Mouse (Mus musculus): ENCODE data around the gene Asic1. TPM values are rescaled to one million over a fixed set of nuclear protein-coding genes. Genes with fewer than 3 reads are reported as not detected.

Asic1 gene
- polyA plus RNA-seq, 1 experiment from 2014 or later, result 0.30 TPM

DNA sequence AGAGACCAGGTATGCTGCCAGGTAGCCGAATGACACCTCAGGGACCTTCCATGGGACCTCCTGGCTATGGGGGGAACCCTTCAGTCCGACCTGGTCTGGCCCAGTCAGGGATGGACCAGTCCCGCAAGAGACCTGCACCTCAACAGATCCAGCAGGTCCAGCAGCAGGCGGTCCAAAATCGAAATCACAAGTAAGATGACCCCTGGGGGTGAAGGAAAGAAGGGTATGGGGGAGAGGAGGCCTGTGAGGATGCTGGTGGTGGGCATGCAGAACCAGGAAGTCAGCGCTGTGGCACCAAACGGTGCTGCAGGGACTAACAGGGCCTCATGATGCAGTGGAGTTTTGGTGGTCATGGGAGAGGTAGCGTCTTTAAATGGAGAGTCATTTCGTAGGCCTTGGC, 32.9 kb downstream of the Asic1 start:
- H3K4me1 ChIP-seq (ENCODE audit: control insufficient read depth, low read depth, low read length), result peaks cover 31% of the 10 kb centered on the region
- H3K36me3 ChIP-seq (ENCODE audit: control insufficient read depth, insufficient read depth), result peaks cover 7% of the 10 kb centered on the region; the same call in 1 of the 2 replicates
- H3K27ac ChIP-seq (ENCODE audit: low read length), result peak overlapping the region; percentile 17; the same call in 1 of the 2 replicates
- peak overlapping the region; percentile 92; the same call in 1 of the 2 replicates for H3K4me3 ChIP-seq (ENCODE audit: low read depth, low read length)
- no peaks in the 10 kb centered on the region for H3K27me3 ChIP-seq (ENCODE audit: control insufficient read depth, insufficient read depth, low read depth, low read length)
- no peak for ATAC-seq (ENCODE audit: low read depth)
- H3K4me2 ChIP-seq (ENCODE audit: low read depth, low read length), result peak overlapping the region; percentile 67; the same call in 1 of the 2 replicates
- 74% methylated on average over 9 of the region's 9 CpGs for WGBS (ENCODE audit: insufficient replicate concordance)
- H3K9me3 ChIP-seq (replicated peaks; ENCODE audit: control insufficient read depth, low read length), result no peaks in the 10 kb centered on the region
- no peak overlapping the region for H3K9ac ChIP-seq (ENCODE audit: low read depth, low read length)

- Histone ChIP-seq H3K27me3 (ENCODE audit: control insufficient read depth, insufficient read depth, low read depth, low read length) (no peaks in the 10 kb centered on the region), H3K4me2 (ENCODE audit: low read depth, low read length) (no peak overlapping the region), H3K27ac (ENCODE audit: low read length) (no peak overlapping the region), H3K9me3 (replicated peaks; ENCODE audit: control insufficient read depth, low read length) (no peaks in the 10 kb centered on the region), H3K4me1 (ENCODE audit: control insufficient read depth, low read depth, low read length) (peaks cover 31% of the 10 kb centered on the region), H3K9ac (ENCODE audit: low read depth, low read length) (no peak overlapping the region), H3K36me3 (ENCODE audit: control insufficient read depth, insufficient read depth) (peaks cover 7% of the 10 kb centered on the region; the same call in 1 of the 2 replicates), H3K4me3 (ENCODE audit: low read depth, low read length) (no peak overlapping the region)
- ATAC-seq (ENCODE audit: low read depth), result no peak
- 78% methylated on average over 5 of the region's 5 CpGs for WGBS (ENCODE audit: insufficient replicate concordance)
Measured at GRCm38 (mm10) chr15:99703676-99704040, 33.5 kb downstream of the Asic1 start.

GRCm38 (mm10) chr15:99704041-99704681, 34.0 kb downstream of the Asic1 start:
- WGBS (ENCODE audit: insufficient replicate concordance), result 64% methylated on average over 23 of the region's 23 CpGs
- Histone ChIP-seq H3K27ac (ENCODE audit: low read length) (no peak overlapping the region), H3K4me2 (ENCODE audit: low read depth, low read length) (no peak overlapping the region), H3K9ac (ENCODE audit: low read depth, low read length) (no peak overlapping the region), H3K27me3 (ENCODE audit: control insufficient read depth, insufficient read depth, low read depth, low read length) (no peaks in the 10 kb centered on the region), H3K4me3 (ENCODE audit: low read depth, low read length) (no peak overlapping the region), H3K36me3 (ENCODE audit: control insufficient read depth, insufficient read depth) (peaks cover 7% of the 10 kb centered on the region; the same call in 1 of the 2 replicates), H3K4me1 (ENCODE audit: control insufficient read depth, low read depth, low read length) (peaks cover 31% of the 10 kb centered on the region), H3K9me3 (replicated peaks; ENCODE audit: control insufficient read depth, low read length) (no peaks in the 10 kb centered on the region)
- ATAC-seq (ENCODE audit: low read depth), result no peak

GRCm38 (mm10) chr15:99704881-99705280, 34.7 kb downstream of the Asic1 start:
- Histone ChIP-seq H3K27ac (ENCODE audit: low read length) (no peak overlapping the region), H3K4me1 (ENCODE audit: control insufficient read depth, low read depth, low read length) (peaks cover 31% of the 10 kb centered on the region), H3K4me2 (ENCODE audit: low read depth, low read length) (no peak overlapping the region), H3K36me3 (ENCODE audit: control insufficient read depth, insufficient read depth) (peaks cover 9% of the 10 kb centered on the region; the same call in 1 of the 2 replicates), H3K4me3 (ENCODE audit: low read depth, low read length) (no peak overlapping the region), H3K9ac (ENCODE audit: low read depth, low read length) (no peak overlapping the region), H3K9me3 (replicated peaks; ENCODE audit: control insufficient read depth, low read length) (no peaks in the 10 kb centered on the region), H3K27me3 (ENCODE audit: control insufficient read depth, insufficient read depth, low read depth, low read length) (no peaks in the 10 kb centered on the region)
- WGBS (ENCODE audit: insufficient replicate concordance), result 52% methylated on average over 7 of the region's 7 CpGs
- no peak for ATAC-seq (ENCODE audit: low read depth)

GRCm38 (mm10) chr15:99705440-99706048, 35.4 kb downstream of the Asic1 start, which contains the start of gene Gm17349:
Gm17349 (minus strand) TSS chr15:99705490.
- Histone ChIP-seq H3K27me3 (ENCODE audit: control insufficient read depth, insufficient read depth, low read depth, low read length) (no peaks in the 10 kb centered on the region), H3K27ac (ENCODE audit: low read length) (no peak within 1 kb of the TSS), H3K4me1 (ENCODE audit: control insufficient read depth, low read depth, low read length) (peaks cover 27% of the 10 kb centered on the region), H3K4me2 (ENCODE audit: low read depth, low read length) (no peak within 1 kb of the TSS), H3K4me3 (ENCODE audit: low read depth, low read length) (no peak within 1 kb of the TSS), H3K9ac (ENCODE audit: low read depth, low read length) (no peak within 1 kb of the TSS), H3K36me3 (ENCODE audit: control insufficient read depth, insufficient read depth) (peaks cover 9% of the 10 kb centered on the region; the same call in 1 of the 2 replicates), H3K9me3 (replicated peaks; ENCODE audit: control insufficient read depth, low read length) (no peaks in the 10 kb centered on the region)
- no peak for ATAC-seq (ENCODE audit: low read depth)
- WGBS (ENCODE audit: insufficient replicate concordance), result 55% methylated on average over 11 of the region's 11 CpGs

DNA sequence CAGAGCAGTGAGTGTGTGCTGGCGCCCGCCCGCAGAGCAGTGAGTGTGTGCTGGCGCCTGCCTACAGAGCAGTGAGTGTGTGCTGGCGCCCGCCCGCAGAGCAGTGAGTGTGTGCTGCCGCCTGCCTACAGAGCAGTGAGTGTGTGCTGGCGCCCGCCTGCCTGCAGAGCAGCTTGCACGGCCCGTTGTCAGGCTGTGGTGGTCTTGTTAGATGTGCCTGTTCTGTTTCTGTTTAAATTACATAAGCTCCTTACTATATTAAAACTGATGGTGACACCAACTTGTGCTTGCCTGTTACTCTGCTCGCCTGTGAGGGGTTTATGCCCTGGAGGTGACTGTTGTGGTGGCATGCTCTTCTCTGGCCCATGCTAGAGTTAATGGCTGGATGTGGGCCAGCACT, 38.0 kb downstream of the Asic1 start:
- no peak for ATAC-seq (ENCODE audit: low read depth)
- Histone ChIP-seq H3K27ac (ENCODE audit: low read length) (no peak overlapping the region), H3K9ac (ENCODE audit: low read depth, low read length) (no peak overlapping the region), H3K9me3 (replicated peaks; ENCODE audit: control insufficient read depth, low read length) (no peaks in the 10 kb centered on the region), H3K4me1 (ENCODE audit: control insufficient read depth, low read depth, low read length) (peaks cover 12% of the 10 kb centered on the region), H3K4me3 (ENCODE audit: low read depth, low read length) (no peak overlapping the region), H3K36me3 (ENCODE audit: control insufficient read depth, insufficient read depth) (peaks cover 16% of the 10 kb centered on the region), H3K4me2 (ENCODE audit: low read depth, low read length) (no peak overlapping the region), H3K27me3 (ENCODE audit: control insufficient read depth, insufficient read depth, low read depth, low read length) (no peaks in the 10 kb centered on the region)
- WGBS (ENCODE audit: insufficient replicate concordance), result 84% methylated on average over 13 of the region's 13 CpGs

DNA sequence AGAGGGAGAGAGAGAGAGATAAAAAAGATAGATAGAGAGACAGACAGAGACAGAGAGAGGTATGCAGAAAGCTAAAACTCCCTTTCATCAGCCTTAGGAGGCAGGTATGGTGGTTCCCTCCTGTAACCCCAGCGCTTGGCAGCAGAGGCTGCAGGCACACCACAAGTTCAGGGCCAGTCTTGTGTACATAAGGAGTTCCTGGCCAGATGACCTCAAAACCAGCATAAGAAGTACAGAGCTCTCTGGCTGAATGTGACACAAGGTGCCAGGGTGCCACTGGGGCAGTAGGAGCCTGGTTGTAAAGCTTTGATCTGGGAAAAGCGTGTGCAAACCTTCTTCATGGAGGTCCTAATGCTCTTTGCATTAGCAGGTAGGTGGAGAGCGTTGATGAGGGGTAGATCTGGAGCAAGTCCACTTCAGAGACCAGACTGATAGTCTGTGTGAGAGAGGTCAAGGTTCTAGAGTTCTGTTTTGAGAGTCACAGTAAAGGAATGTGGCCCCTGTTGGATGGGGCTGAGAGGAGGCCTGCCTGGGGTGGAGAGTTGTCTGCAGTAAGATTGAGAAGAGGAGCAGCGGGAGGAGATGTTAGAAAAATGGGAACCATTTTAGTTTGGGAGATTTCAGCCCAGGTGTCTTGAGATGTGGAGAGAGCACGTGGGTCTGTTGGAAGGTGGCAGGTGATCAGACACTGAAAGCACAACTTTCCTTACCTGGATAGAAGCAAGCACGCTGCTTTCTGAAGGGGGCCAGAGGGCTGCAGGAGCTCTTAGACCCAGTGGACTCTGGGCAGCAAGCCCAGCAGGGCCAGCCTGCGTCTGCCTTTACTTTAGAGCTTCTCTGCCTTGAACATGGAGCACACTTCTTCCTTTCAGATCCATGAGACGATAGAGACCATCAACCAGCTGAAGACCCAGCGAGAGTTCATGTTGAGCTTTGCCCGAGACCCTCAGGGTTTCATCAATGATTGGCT, 40.3 kb downstream of the Asic1 start:
- no peak overlapping the region; the same call in 1 of the 2 replicates for H3K27ac ChIP-seq (ENCODE audit: low read length)
- H3K36me3 ChIP-seq (ENCODE audit: control insufficient read depth, insufficient read depth), result peaks cover 16% of the 10 kb centered on the region
- no peak for ATAC-seq (ENCODE audit: low read depth)
- H3K9me3 ChIP-seq (replicated peaks; ENCODE audit: control insufficient read depth, low read length), result no peaks in the 10 kb centered on the region
- no peak overlapping the region for H3K4me3 ChIP-seq (ENCODE audit: low read depth, low read length)
- no peak overlapping the region for H3K9ac ChIP-seq (ENCODE audit: low read depth, low read length)
- no peak overlapping the region for H3K4me2 ChIP-seq (ENCODE audit: low read depth, low read length)
- H3K27me3 ChIP-seq (ENCODE audit: control insufficient read depth, insufficient read depth, low read depth, low read length), result no peaks in the 10 kb centered on the region
- peaks cover 12% of the 10 kb centered on the region for H3K4me1 ChIP-seq (ENCODE audit: control insufficient read depth, low read depth, low read length)
- WGBS (ENCODE audit: insufficient replicate concordance), result 71% methylated on average over 10 of the region's 10 CpGs

DNA sequence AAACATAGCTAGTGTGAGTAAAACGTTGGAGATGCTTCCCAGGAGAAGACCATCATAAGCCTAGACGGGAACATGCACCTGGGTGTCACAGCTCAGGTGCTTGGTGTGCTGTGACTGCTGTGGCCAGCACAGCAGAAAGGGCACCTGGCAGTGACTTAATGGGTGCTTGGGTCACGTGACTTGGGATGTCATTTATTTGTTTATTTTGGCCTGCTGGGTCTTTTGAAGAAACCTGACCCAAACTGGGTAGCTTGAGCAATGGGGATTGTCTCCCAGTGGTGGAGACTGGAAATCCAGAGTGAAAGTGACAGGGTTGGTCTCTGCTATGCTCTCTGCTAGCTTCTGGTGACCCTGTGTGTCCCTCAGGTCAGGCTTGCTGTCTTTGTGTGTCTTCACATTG, 41.3 kb downstream of the Asic1 start:
- H3K9ac ChIP-seq (ENCODE audit: low read depth, low read length), result no peak overlapping the region
- H3K4me1 ChIP-seq (ENCODE audit: control insufficient read depth, low read depth, low read length), result peaks cover 21% of the 10 kb centered on the region
- no peak overlapping the region for H3K4me3 ChIP-seq (ENCODE audit: low read depth, low read length)
- WGBS (ENCODE audit: insufficient replicate concordance), result 57% methylated on average over 3 of the region's 3 CpGs
- H3K27ac ChIP-seq (ENCODE audit: low read length), result 0 out of 2 replicates have a peak overlapping the region, but pooled peaks have one; percentile 14
- ATAC-seq (ENCODE audit: low read depth), result no peak
- no peak overlapping the region for H3K4me2 ChIP-seq (ENCODE audit: low read depth, low read length)
- H3K9me3 ChIP-seq (replicated peaks; ENCODE audit: control insufficient read depth, low read length), result no peaks in the 10 kb centered on the region
- H3K27me3 ChIP-seq (ENCODE audit: control insufficient read depth, insufficient read depth, low read depth, low read length), result no peaks in the 10 kb centered on the region
- H3K36me3 ChIP-seq (ENCODE audit: control insufficient read depth, insufficient read depth), result peaks cover 16% of the 10 kb centered on the region

Measured in liver, embryonic 16.5 days (tissue).